Mouse (Mus musculus) T-helper 2 cell (primary cell): ENCODE results near the gene Ifna16.

Experiments used
- in situ Hi-C: fragments of 300-600 bp; cut with MboI, MseI; formaldehyde crosslinking; loops from one replicate; pipeline ENCODE4 v1.15.1; 2025; ENCODE audit warnings: high pct_unique_total_duplicates

Ifna16 gene

GRCm38 (mm10) chr4:88644359-88644758 is 32.4 kb downstream of the Ifna16 start, which contains the start of gene Ifna13:
Ifna13 (minus strand) TSS chr4:88644459.
- in situ Hi-C loops, result loop anchor here (5.0 kb wide), 1 partner anchor 78 kb away; the partner anchor contains the start of genes Gm26566 and Klhl9

- in situ Hi-C loops, result loop anchor here (5.0 kb wide), 1 partner anchor 80 kb away; the partner anchor contains the start of genes Gm26566 and Klhl9
These were observed 34.2 kb downstream of the Ifna16 start for GRCm38 (mm10) chr4:88642526-88642925.

GRCm38 (mm10) chr4:88641077-88641831 is 35.5 kb downstream of the Ifna16 start:
- in situ Hi-C loops, result loop anchor here (5.0 kb wide), 1 partner anchor 81 kb away; the partner anchor contains the start of genes Gm26566 and Klhl9

GRCm38 (mm10) chr4:88640704-88641076 is 36.0 kb downstream of the Ifna16 start:
- in situ Hi-C loops, result loop anchor here (5.0 kb wide), 1 partner anchor 82 kb away; the partner anchor contains the start of genes Gm26566 and Klhl9

GRCm38 (mm10) chr4:88634311-88634710 is 42.4 kb downstream of the Ifna16 start, which contains the start of gene C87499:
C87499 (minus strand) TSS chr4:88634411.
- in situ Hi-C loops, result no loop called here
